Mouse (Mus musculus) forebrain, embryonic 15.5 days (tissue): ENCODE measurements around the gene Nop16. TPM values are rescaled to one million over a fixed set of nuclear protein-coding genes. Genes with fewer than 3 reads are reported as not detected.

Source experiments
- ATAC-seq: fragments of 200-750 bp; cut with Nextera tagmentation; replicated peaks from 2 replicates; pipeline ENCODE4 v1.8.0; 2017; ENCODE audit warnings: mild to moderate bottlenecking, moderate TSS enrichment, moderate library complexity
- H3K27ac ChIP-seq: fragments of 300-500 bp; sonication (generic); replicated peaks from 2 replicates; pipeline ENCODE4 v1.5.1; 2015; ENCODE audit warnings: mild to moderate bottlenecking, inconsistent platforms
- H3K27me3 ChIP-seq: fragments of 300-500 bp; sonication (generic); 2 replicates; pipeline ENCODE4 v1.6.1; 2015; ENCODE audit warnings: inconsistent platforms
- H3K36me3 ChIP-seq: fragments of 300-500 bp; sonication (generic); 2 replicates; pipeline ENCODE4 v1.6.1; 2015; ENCODE audit warnings: mild to moderate bottlenecking, inconsistent platforms
- H3K4me1 ChIP-seq: fragments of 300-500 bp; sonication (generic); 2 replicates; pipeline ENCODE4 v1.6.1; 2015; ENCODE audit warnings: inconsistent platforms
- H3K4me2 ChIP-seq: fragments of 300-500 bp; sonication (generic); replicated peaks from 2 replicates; pipeline ENCODE4 v1.6.1; 2015; ENCODE audit warnings: mild to moderate bottlenecking, inconsistent platforms
- H3K4me3 ChIP-seq: fragments of 300-500 bp; sonication (generic); 2 replicates; pipeline ENCODE4 v1.5.1; 2015; ENCODE audit warnings: mild to moderate bottlenecking, inconsistent platforms
- H3K9ac ChIP-seq: fragments of 300-500 bp; sonication (generic); replicated peaks from 2 replicates; pipeline ENCODE4 v1.6.1; 2015; ENCODE audit warnings: mild to moderate bottlenecking, inconsistent platforms
- H3K9me3 ChIP-seq: fragments of 300-500 bp; sonication (generic); 2 replicates; pipeline ENCODE4 v1.6.1; 2016; ENCODE audit warnings: inconsistent platforms
- WGBS: fragments of 180-500 bp; shearing (Covaris S2); methylation state at CpG from one replicate; pipeline ENCODE4 v1.1.7; 2015; ENCODE audit warnings: mixed read lengths; 5-methylcytosine and 5-hydroxymethylcytosine counted together
- polyA plus RNA-seq: library from polyadenylated mRNA; unstranded; fragments of >200 nt; fragmentation: Nextera tagmentation; extraction: Ambion mirVana; gene quantifications from 2 replicates; pipeline ENCODE4 v1.2.1, GENCODE M21; 2015

Gene Nop16
- polyA plus RNA-seq, 1 experiment from 2014 or later, result 57.8 TPM

DNA sequence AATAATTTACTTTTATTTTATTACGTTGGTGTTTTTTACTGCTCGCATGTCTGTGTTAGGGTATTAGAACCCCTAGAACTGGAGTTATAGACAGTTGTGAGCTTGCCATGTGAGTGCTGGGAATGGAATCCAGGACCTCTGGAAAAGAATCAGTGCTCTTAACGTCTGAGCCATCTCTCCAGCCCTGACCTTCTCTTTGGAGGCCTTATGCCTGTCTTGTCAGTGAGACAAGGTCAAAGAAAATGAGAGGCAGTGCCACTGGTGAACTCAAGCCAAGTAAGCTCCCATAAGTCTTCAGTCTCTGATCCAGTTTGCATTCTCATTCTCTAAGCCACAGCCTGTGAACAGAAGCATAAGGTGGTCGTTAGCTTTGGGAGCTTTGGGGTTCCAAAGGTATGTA is 19.2 kb downstream of the Nop16 start:
- Histone ChIP-seq H3K4me3 (no peak overlapping the region), H3K9ac (no peak overlapping the region), H3K4me2 (no peak overlapping the region), H3K9me3 (no peaks in the 10 kb centered on the region), H3K27ac (no peak overlapping the region), H3K36me3 (no peaks in the 10 kb centered on the region), H3K27me3 (no peaks in the 10 kb centered on the region; the same call in 1 of the 2 replicates), H3K4me1 (peaks cover 8% of the 10 kb centered on the region)
- no peak for ATAC-seq
- 75% methylated on average over 4 of the region's 4 CpGs for WGBS

DNA sequence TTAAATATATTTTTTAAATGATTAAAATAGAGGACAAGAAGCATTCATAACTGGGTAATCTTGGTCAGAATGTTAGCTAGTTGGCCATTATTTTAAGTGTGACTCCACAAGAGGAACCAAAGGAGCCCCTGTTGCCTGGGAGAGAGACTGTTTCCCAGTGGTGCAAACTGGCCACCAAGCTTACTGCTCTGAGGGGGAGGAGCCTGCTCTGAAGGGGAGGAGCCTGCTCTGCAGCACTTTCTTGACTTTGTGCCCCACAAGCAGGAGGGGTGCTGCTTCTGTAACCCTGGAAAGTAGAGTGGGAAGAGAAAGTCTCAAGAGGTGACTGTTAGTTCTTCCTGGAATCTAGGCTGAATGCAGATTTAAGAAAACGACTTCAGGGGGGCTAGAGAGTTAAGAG is 20.6 kb downstream of the Nop16 start:
- ATAC-seq, result no peak
- Histone ChIP-seq H3K9me3 (no peaks in the 10 kb centered on the region), H3K36me3 (no peaks in the 10 kb centered on the region), H3K27me3 (no peaks in the 10 kb centered on the region; the same call in 1 of the 2 replicates), H3K4me3 (no peak overlapping the region), H3K27ac (no peak overlapping the region), H3K4me1 (peaks cover 5% of the 10 kb centered on the region), H3K9ac (no peak overlapping the region), H3K4me2 (no peak overlapping the region)
- 55% methylated on average over 1 of the region's 1 CpGs for WGBS

DNA sequence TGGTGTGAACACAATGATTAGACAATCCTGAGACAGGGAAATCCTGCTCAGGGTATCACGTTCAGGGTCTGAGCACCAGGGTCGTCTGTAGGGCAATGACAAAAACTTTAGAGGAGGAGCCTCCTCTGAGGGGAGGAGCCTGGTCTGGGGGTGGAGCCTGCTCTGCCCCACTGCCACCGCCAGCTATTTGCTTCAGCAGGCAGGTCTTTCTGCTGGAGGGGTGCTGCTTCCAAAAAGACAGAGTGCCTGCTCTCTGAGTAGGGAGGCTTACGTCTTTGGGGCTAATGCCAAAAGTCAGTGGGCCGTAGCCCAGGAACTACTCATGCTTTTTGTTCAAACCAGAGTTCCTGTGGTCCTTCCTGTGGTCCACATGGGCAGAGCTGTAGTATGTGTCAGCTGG is 21.5 kb downstream of the Nop16 start:
- Histone ChIP-seq H3K4me2 (no peak overlapping the region), H3K4me1 (peaks cover 13% of the 10 kb centered on the region), H3K27me3 (no peaks in the 10 kb centered on the region; the same call in 1 of the 2 replicates), H3K9me3 (no peaks in the 10 kb centered on the region), H3K9ac (no peak overlapping the region), H3K27ac (no peak overlapping the region), H3K4me3 (no peak overlapping the region), H3K36me3 (no peaks in the 10 kb centered on the region)
- WGBS, result 44% methylated on average over 5 of the region's 5 CpGs
- no peak for ATAC-seq

DNA sequence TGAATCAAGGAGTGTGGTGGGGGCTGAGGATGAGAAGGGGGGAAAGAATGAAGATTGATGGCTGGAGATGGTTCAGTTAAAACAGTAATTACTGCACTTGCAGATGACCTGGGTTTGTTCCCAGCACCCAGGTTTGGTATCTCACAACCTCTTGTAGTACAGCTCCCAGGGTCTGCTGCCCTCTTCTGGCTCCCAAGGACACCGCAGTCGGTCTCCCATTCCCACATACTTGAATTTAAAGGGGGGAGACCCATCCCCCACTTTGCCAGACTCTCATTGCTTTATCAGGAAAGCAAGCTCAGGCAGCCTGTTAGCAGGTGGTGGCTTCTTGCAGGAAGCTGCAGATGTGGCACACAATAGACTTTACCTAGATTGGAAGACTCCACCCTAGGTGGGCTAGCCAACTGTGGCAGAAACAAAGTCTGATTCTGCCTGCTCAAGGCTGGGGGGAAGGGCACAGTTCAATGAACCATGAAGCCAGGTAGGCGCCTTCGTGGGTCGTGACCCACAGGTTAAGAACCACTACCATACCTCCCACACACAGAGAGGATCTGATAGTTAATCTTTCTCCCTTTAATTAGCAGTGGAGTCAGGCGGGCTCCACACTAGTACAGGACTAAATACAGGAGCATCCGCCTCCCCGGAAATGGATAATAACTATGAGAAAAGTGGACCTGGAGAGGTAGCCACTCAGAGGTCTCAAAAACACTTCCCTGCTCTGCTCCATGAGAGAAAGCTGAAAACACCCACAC is 24.1 kb downstream of the Nop16 start:
- Histone ChIP-seq H3K4me2 (peak overlapping the region; percentile 55), H3K4me3 (peak overlapping the region; percentile 95), H3K36me3 (peaks cover 13% of the 10 kb centered on the region), H3K9ac (peak overlapping the region; percentile 9; the same call in 1 of the 2 replicates), H3K27me3 (no peaks in the 10 kb centered on the region; the same call in 1 of the 2 replicates), H3K9me3 (no peaks in the 10 kb centered on the region), H3K27ac (peak overlapping the region; percentile 59; the same call in 1 of the 2 replicates), H3K4me1 (peaks cover 15% of the 10 kb centered on the region)
- WGBS, result 39% methylated on average over 8 of the region's 8 CpGs
- peak; percentile 55 for ATAC-seq

DNA sequence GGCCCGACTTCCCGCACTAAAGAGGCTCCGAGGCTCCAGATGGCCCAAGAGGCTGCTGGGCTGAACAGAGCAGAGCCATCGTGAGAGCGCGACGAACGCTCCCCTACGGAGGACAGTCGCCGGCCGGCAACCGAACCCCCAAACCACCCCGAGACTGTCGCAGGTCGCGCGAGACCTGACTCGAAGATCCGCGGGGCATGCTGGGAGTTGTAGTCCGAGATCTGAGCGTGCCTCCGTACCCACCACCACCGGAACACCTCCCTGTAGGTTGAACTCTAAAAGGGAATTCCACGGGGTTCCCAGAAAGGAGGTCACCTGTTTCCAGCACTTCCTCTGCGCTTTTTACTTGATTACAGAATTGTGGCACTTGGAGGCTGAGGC is 24.7 kb downstream of the Nop16 start, which contains the start of gene 4833439L19Rik:
TSS of gene 4833439L19Rik (minus strand) at position 235 of the 381 bp plus-strand sequence.
- WGBS, result 0% methylated on average over 27 of the region's 27 CpGs
- Histone ChIP-seq H3K27ac (peak within 1 kb of the TSS; percentile 89), H3K4me3 (peak within 1 kb of the TSS; percentile 95)

DNA sequence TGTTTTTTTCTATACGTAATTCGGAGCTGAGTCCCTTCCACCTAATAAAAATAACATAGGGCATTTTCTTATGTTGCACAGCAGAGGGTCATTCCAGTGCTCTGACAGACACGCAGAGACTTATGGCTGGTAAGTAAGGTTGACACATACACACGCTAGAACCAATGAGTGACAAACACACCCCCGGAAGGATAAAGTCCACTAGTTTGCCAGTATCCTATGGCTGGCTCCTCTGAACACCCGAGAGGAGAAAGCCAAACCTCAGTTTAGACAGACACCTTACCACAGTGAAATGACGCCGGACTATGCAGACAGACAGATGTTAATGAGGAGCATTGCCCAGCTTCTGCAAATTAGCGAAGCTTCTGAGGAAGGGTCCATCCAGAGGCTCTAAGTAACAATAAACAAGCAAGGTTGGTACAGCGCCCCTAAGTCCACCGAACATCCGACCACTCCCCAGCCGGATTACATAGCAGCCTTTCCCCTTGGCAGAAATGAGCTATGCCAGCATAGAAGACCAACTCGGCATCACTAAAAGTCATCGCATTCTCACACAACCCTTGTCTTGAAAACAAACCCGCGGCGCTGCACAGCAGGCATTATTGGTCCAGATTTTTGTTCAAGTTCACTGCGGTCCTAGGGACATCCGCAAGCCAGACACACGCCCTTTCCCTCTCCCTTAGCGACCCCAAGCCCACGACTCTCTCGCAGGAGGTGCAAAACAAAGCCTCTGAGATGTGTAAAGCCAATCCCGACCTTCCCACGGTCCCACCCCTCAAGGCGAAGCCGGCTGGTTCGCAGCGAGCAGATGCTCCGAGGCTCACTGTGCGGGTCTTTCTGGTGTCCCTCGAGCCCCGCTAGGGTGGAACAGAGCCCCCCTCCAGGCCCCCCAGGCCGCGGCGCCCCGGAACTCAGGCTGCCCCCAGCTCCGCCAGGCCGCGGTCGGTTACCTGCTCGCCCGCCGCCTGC is 25.4 kb downstream of the Nop16 start:
- peak overlapping the region; percentile 97 for H3K9ac ChIP-seq
- 11% methylated on average over 45 of the region's 45 CpGs for WGBS
- H3K4me1 ChIP-seq, result peaks cover 15% of the 10 kb centered on the region
- H3K9me3 ChIP-seq, result no peaks in the 10 kb centered on the region
- H3K4me2 ChIP-seq, result peak overlapping the region; percentile 80
- H3K4me3 ChIP-seq, result peak overlapping the region; percentile 95
- H3K27ac ChIP-seq, result peak overlapping the region; percentile 89
- H3K27me3 ChIP-seq, result no peaks in the 10 kb centered on the region; the same call in 1 of the 2 replicates
- ATAC-seq, result peak; percentile 73
- H3K36me3 ChIP-seq, result peaks cover 24% of the 10 kb centered on the region

More for the DNA sequence above, 24.7 kb downstream of the Nop16 start, which contains the start of gene 4833439L19Rik:
- peaks cover 19% of the 10 kb centered on the region for H3K36me3 ChIP-seq
- peak within 1 kb of the TSS; percentile 97 for H3K9ac ChIP-seq
- H3K27me3 ChIP-seq, result no peaks in the 10 kb centered on the region; the same call in 1 of the 2 replicates
- H3K4me2 ChIP-seq, result peak within 1 kb of the TSS; percentile 80
- H3K9me3 ChIP-seq, result no peaks in the 10 kb centered on the region
- peaks cover 15% of the 10 kb centered on the region for H3K4me1 ChIP-seq
- peak; percentile 97 for ATAC-seq

DNA sequence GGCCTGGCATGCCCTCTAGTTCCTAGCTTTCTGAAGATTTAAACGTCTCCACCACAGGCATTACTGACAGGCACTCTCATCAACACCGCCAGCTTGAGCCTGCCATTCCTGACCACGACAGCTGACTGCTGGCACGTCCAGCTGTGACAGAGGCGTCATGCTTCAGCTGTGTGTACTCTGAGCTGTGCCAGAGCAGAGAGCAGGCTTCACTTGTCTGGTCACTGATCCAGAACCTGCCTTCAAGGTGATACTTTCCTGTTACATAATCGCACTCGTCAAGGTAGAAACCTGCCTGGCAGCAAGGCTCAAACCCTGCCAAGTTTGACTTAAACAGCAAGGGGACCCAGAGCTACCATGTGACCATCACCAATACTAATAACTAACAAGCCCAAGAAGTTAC is 27.3 kb downstream of the Nop16 start:
- Histone ChIP-seq H3K27me3 (no peaks in the 10 kb centered on the region; the same call in 1 of the 2 replicates), H3K36me3 (peaks cover 43% of the 10 kb centered on the region), H3K4me1 (peaks cover 15% of the 10 kb centered on the region), H3K9ac (no peak overlapping the region), H3K9me3 (no peaks in the 10 kb centered on the region), H3K27ac (no peak overlapping the region), H3K4me2 (no peak overlapping the region), H3K4me3 (no peak overlapping the region)
- ATAC-seq, result no peak
- 86% methylated on average over 7 of the region's 7 CpGs for WGBS

DNA sequence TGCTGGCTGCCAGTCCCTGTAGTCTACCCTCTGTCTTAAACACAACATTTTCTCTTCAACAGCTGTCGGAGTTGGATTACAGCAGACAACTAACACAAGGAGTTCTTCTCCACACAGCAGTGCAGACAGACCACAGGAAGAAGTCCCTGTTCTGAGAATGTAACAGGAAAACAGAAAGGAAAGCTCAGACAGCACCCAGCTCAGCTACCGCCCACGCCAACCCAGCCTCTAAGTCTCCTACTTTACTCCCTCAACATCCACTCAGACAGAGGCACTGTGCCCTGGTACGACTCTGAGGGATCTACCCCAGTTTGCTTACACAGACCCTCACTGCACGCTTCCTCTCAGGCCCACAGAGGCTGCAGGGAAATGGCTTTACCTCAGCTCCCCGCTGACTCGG is 29.3 kb downstream of the Nop16 start:
- H3K27ac ChIP-seq, result no peak overlapping the region
- H3K4me3 ChIP-seq, result no peak overlapping the region
- H3K27me3 ChIP-seq, result no peaks in the 10 kb centered on the region
- no peaks in the 10 kb centered on the region for H3K9me3 ChIP-seq
- no peak for ATAC-seq
- no peak overlapping the region for H3K4me2 ChIP-seq
- peaks cover 63% of the 10 kb centered on the region for H3K36me3 ChIP-seq
- no peak overlapping the region for H3K9ac ChIP-seq
- 91% methylated on average over 7 of the region's 7 CpGs for WGBS
- H3K4me1 ChIP-seq, result peaks cover 15% of the 10 kb centered on the region

DNA sequence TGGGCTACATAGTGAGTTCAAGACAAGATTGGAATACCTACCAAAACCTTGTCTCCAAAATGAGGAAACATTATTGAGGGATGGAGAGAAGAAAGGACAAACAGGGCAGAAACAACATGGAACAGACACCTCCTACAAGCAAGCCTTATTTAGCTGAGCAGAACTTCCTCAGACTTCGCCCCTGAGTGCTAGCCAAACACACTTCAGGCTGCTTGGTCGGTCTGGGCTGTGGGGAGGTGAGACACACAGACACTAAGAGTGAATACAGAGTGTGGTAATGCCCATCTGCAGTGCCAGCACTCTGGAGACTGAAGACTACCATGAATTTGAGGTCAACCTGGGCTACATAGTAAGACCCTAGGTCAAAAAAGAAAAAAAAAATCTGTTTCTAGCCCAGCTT is 30.2 kb downstream of the Nop16 start:
- Histone ChIP-seq H3K4me2 (no peak overlapping the region), H3K4me3 (no peak overlapping the region), H3K9ac (no peak overlapping the region), H3K27me3 (no peaks in the 10 kb centered on the region), H3K9me3 (no peaks in the 10 kb centered on the region), H3K36me3 (peaks cover 70% of the 10 kb centered on the region), H3K27ac (no peak overlapping the region), H3K4me1 (peaks cover 13% of the 10 kb centered on the region)
- whole genome bisulfite sequencing, result 90% methylated on average over 2 of the region's 2 CpGs
- no peak for ATAC-seq

DNA sequence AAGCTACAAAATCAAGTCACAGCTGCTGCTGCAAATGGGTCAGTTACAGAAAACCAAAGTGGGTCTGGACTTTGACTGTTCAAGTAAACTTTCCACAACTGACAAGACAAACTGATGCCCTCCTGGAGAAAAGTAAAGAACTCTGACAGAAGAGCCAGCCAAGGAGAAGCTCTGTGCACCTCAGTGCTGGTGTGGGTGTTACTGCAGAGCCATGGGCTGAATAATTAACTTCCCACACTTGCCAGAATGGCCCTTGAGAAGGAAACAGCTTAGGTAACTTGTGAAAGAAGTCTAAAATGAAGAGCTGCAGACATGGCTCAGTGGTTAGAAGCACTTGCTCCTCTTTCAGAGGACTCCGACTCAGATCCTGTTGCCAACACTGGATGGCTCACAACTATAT is 32.2 kb downstream of the Nop16 start:
- 84% methylated on average over 1 of the region's 1 CpGs for WGBS
- no peaks in the 10 kb centered on the region for H3K27me3 ChIP-seq
- H3K36me3 ChIP-seq, result peaks cover 84% of the 10 kb centered on the region
- H3K4me3 ChIP-seq, result no peak overlapping the region
- H3K4me2 ChIP-seq, result no peak overlapping the region
- H3K9ac ChIP-seq, result no peak overlapping the region
- 0 out of 2 replicates have a peak, but pooled peaks cover 2% of the 10 kb centered on the region for H3K4me1 ChIP-seq
- no peak overlapping the region for H3K27ac ChIP-seq
- ATAC-seq, result no peak
- H3K9me3 ChIP-seq, result no peaks in the 10 kb centered on the region

DNA sequence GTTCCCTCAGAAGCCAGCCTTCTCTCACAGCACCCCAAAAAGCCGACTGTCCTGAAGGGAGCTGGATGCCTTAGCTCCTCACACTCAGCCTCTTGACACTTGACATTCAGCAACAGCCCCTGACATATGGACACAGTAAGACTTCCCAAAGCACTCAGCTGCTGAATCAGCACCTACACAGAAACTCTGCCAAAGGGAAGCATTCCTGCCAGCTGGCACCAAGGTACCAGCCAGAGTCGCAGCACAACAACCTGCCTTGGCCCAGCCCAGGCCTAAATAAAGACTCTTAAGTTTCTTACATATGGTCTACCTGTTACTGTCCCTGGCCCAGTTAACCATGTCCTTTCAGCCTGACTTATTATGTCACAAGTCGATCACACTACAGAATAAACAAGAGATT is 33.1 kb downstream of the Nop16 start:
- 80% methylated on average over 3 of the region's 3 CpGs for WGBS
- no peaks in the 10 kb centered on the region for H3K9me3 ChIP-seq
- H3K4me2 ChIP-seq, result no peak overlapping the region
- ATAC-seq, result no peak
- H3K27ac ChIP-seq, result no peak overlapping the region
- H3K9ac ChIP-seq, result no peak overlapping the region
- no peaks in the 10 kb centered on the region for H3K27me3 ChIP-seq
- H3K36me3 ChIP-seq, result peaks cover 92% of the 10 kb centered on the region
- no peaks in the 10 kb centered on the region for H3K4me1 ChIP-seq
- no peak overlapping the region for H3K4me3 ChIP-seq

DNA sequence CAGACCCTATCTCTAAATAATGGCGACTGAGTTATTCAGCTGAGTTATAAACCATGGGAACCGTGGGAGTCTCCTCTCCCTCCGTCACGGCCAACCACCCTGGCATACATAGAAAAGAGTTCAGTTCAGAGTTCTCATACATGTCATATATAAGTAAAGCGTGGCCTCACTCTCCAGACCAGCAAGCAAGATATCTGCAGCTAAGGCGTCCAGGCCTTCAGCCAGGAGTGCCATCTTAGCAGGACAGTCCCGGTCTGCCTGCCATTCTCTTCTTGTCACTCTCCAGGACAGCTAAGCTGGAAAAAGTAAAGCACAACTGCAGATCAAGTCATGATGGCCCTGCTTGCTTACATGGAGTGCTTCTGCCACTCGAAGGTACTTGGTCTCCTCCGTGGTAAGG is 33.7 kb downstream of the Nop16 start:
- no peak overlapping the region for H3K27ac ChIP-seq
- no peak overlapping the region for H3K9ac ChIP-seq
- H3K9me3 ChIP-seq, result no peaks in the 10 kb centered on the region
- no peak for ATAC-seq
- no peaks in the 10 kb centered on the region for H3K4me1 ChIP-seq
- WGBS, result 94% methylated on average over 9 of the region's 9 CpGs
- no peaks in the 10 kb centered on the region for H3K27me3 ChIP-seq
- no peak overlapping the region for H3K4me2 ChIP-seq
- H3K4me3 ChIP-seq, result no peak overlapping the region
- H3K36me3 ChIP-seq, result peaks cover 92% of the 10 kb centered on the region
